Mouse (Mus musculus) liver, adult 2 months (tissue): Measurements from ENCODE around the gene Chn2.

ENCODE experiments used
- CTCF ChIP-seq: fragments of 200-500 bp; IDR thresholded peaks from 2 replicates; pipeline ENCODE4 v1.5.1; 2011; ENCODE audit warnings: low read depth, low read length, control low read depth
- POLR2A ChIP-seq: fragments of 200-500 bp; IDR thresholded peaks from 2 replicates; pipeline ENCODE4 v1.6.1; 2011; ENCODE audit warnings: low read length, control low read depth; ENCODE audit not compliant: insufficient read depth; ENCODE audit errors: extremely low read depth

GRCm38 (mm10) chr6:54253206-54253605 lies 213.9 kb downstream of the Chn2 start:
- TF ChIP-seq CTCF (peak; percentile 81), POLR2A (no peak)
